Mouse (Mus musculus): Measurements from ENCODE around the gene Cacna1a. TPM values are rescaled to one million over a fixed set of nuclear protein-coding genes. Genes with fewer than 3 reads are reported as not detected.
A peak's percentile ranks its signal among the peaks of the same experiment; 100 is the strongest.

Cacna1a gene
- polyA plus RNA-seq, 1 experiment from 2014 or later, result 6.3 TPM

DNA sequence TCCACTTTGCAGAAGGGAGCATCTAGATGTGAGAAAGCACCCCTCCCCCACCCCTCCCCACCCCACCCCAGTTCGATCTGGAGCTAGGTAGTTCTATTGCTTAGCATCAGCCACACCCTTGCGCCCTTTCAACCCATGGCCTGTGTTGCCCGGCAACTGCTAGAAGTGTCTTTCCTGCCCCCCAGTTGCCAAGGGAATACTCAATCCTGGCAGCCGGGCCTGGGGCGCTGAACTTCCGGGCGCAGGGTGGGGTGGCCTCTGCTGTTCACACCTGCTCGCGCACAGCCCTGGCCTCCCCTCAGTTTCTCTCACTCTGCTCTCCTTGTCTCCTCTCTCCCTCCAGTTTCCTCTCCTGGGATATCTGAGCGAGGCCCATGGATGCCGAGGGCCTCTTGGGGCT is 31.8 kb upstream of the Cacna1a start:
- 74% methylated on average over 11 of the region's 11 CpGs for WGBS
- ATAC-seq (ENCODE audit: low FRiP score) (no peak), DNase-seq (ENCODE audit: low spot score, missing footprints) (no peak)
- Histone ChIP-seq H3K36me3 (ENCODE audit: control insufficient read depth, insufficient read depth, low read length) (no peaks in the 10 kb centered on the region), H3K4me1 (ENCODE audit: control insufficient read depth, insufficient read depth, low read length) (no peaks in the 10 kb centered on the region), H3K27ac (ENCODE audit: low read depth, low read length) (no peak overlapping the region), H3K4me3 (ENCODE audit: low read depth, low read length) (no peak overlapping the region), H3K4me2 (no peak overlapping the region), H3K9ac (ENCODE audit: low read length) (no peak overlapping the region), H3K9me3 (ENCODE audit: control insufficient read depth, low read length) (no peaks in the 10 kb centered on the region), H3K27me3 (ENCODE audit: control insufficient read depth, insufficient read depth, low read length) (no peaks in the 10 kb centered on the region)

- ATAC-seq (ENCODE audit: low FRiP score) (peak; percentile 77), DNase-seq (ENCODE audit: low spot score, missing footprints) (peak; percentile 95)
- no peak overlapping the region for H3K4me2 ChIP-seq
- WGBS, result 23% methylated on average over 20 of the region's 20 CpGs
- no peaks in the 10 kb centered on the region for H3K9me3 ChIP-seq (ENCODE audit: control insufficient read depth, low read length)
- no peak overlapping the region for H3K4me3 ChIP-seq (ENCODE audit: low read depth, low read length)
- no peaks in the 10 kb centered on the region for H3K4me1 ChIP-seq (ENCODE audit: control insufficient read depth, insufficient read depth, low read length)
- no peaks in the 10 kb centered on the region for H3K36me3 ChIP-seq (ENCODE audit: control insufficient read depth, insufficient read depth, low read length)
- H3K27me3 ChIP-seq (ENCODE audit: control insufficient read depth, insufficient read depth, low read length), result no peaks in the 10 kb centered on the region
- H3K27ac ChIP-seq (ENCODE audit: low read depth, low read length), result no peak overlapping the region
- H3K9ac ChIP-seq (ENCODE audit: low read length), result no peak overlapping the region
These were observed 30.4 kb upstream of the Cacna1a start for GRCm38 (mm10) chr8:84357631-84358371.

GRCm38 (mm10) chr8:84363428-84364134 is 24.7 kb upstream of the Cacna1a start:
- WGBS, result 14% methylated on average over 23 of the region's 23 CpGs
- Histone ChIP-seq H3K27me3 (ENCODE audit: control insufficient read depth, insufficient read depth, low read length) (no peaks in the 10 kb centered on the region), H3K4me3 (ENCODE audit: low read depth, low read length) (no peak overlapping the region), H3K36me3 (ENCODE audit: control insufficient read depth, insufficient read depth, low read length) (no peaks in the 10 kb centered on the region), H3K9me3 (ENCODE audit: control insufficient read depth, low read length) (no peaks in the 10 kb centered on the region), H3K4me1 (ENCODE audit: control insufficient read depth, insufficient read depth, low read length) (no peaks in the 10 kb centered on the region), H3K4me2 (no peak overlapping the region), H3K9ac (ENCODE audit: low read length) (no peak overlapping the region), H3K27ac (ENCODE audit: low read depth, low read length) (no peak overlapping the region)
- DNase-seq (ENCODE audit: low spot score, missing footprints), result peak; percentile 97
- no peak for ATAC-seq (ENCODE audit: low FRiP score)

DNA sequence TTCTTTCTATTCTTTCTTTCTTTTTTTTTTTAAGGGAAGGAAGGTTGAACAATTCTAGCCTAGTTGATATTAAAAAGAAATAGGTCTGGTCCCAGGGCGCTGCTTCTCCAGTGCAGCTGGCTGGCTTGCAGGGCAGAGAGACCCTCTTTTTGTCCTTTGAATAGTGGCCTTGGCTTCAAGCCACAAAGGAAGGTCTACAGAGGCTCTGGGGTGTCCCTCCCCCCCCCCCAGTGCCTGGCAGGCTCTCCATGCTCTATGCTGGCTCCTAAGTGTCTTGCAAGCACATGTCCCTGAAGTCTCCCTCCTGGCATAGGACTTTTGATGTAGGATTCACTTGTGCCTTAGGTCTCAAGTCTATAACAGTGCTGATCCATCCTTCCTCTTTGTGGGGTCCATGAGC is 23.0 kb upstream of the Cacna1a start:
- 95% methylated on average over 1 of the region's 1 CpGs for WGBS
- H3K4me3 ChIP-seq (ENCODE audit: low read depth, low read length), result no peak overlapping the region
- H3K4me1 ChIP-seq (ENCODE audit: control insufficient read depth, insufficient read depth, low read length), result no peaks in the 10 kb centered on the region
- H3K9me3 ChIP-seq (ENCODE audit: control insufficient read depth, low read length), result no peaks in the 10 kb centered on the region
- no peak overlapping the region for H3K9ac ChIP-seq (ENCODE audit: low read length)
- H3K36me3 ChIP-seq (ENCODE audit: control insufficient read depth, insufficient read depth, low read length), result no peaks in the 10 kb centered on the region
- H3K4me2 ChIP-seq, result no peak overlapping the region
- ATAC-seq (ENCODE audit: low FRiP score), result no peak
- no peaks in the 10 kb centered on the region for H3K27me3 ChIP-seq (ENCODE audit: control insufficient read depth, insufficient read depth, low read length)
- H3K27ac ChIP-seq (ENCODE audit: low read depth, low read length), result no peak overlapping the region
- peak; percentile 76 for DNase-seq (ENCODE audit: low spot score, missing footprints)

DNA sequence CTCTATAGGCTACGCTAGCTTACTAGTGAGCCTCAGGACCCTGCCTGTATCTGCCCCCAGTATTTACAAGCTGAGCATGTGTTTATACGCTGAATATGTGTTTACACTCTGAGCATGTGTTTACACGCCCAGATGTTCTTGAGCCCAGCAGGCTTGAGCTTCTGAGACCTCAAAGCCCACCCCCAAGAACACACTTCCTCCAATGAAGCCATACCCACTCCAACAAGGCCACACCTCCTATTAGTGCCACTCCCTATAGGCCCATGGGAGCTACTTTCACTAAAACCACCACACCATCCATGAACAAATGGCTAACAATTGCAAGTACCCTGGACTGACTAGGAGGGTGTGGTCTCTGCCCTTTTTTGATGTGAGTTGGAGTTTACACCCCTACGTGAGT is 17.3 kb upstream of the Cacna1a start:
- Histone ChIP-seq H3K27me3 (ENCODE audit: control insufficient read depth, insufficient read depth, low read length) (no peaks in the 10 kb centered on the region), H3K9me3 (ENCODE audit: control insufficient read depth, low read length) (no peaks in the 10 kb centered on the region), H3K4me2 (no peak overlapping the region), H3K27ac (ENCODE audit: low read depth, low read length) (no peak overlapping the region), H3K4me1 (ENCODE audit: control insufficient read depth, insufficient read depth, low read length) (no peaks in the 10 kb centered on the region), H3K4me3 (ENCODE audit: low read depth, low read length) (no peak overlapping the region), H3K36me3 (ENCODE audit: control insufficient read depth, insufficient read depth, low read length) (no peaks in the 10 kb centered on the region), H3K9ac (ENCODE audit: low read length) (no peak overlapping the region)
- DNase-seq (ENCODE audit: low spot score, missing footprints) (no peak), ATAC-seq (ENCODE audit: low FRiP score) (no peak)
- 82% methylated on average over 4 of the region's 4 CpGs for WGBS

- Histone ChIP-seq H3K27ac (ENCODE audit: low read depth, low read length) (no peak overlapping the region), H3K9ac (ENCODE audit: low read length) (no peak overlapping the region), H3K4me2 (no peak overlapping the region), H3K4me3 (ENCODE audit: low read depth, low read length) (no peak overlapping the region), H3K36me3 (ENCODE audit: control insufficient read depth, insufficient read depth, low read length) (no peaks in the 10 kb centered on the region), H3K4me1 (ENCODE audit: control insufficient read depth, insufficient read depth, low read length) (no peaks in the 10 kb centered on the region), H3K27me3 (ENCODE audit: control insufficient read depth, insufficient read depth, low read length) (no peaks in the 10 kb centered on the region), H3K9me3 (ENCODE audit: control insufficient read depth, low read length) (no peaks in the 10 kb centered on the region)
- peak; percentile 60 for DNase-seq (ENCODE audit: low spot score, missing footprints)
- WGBS, result 39% methylated on average over 5 of the region's 5 CpGs
- ATAC-seq (ENCODE audit: low FRiP score), result no peak
These were observed 13.2 kb upstream of the Cacna1a start for GRCm38 (mm10) chr8:84375038-84375437.

DNA sequence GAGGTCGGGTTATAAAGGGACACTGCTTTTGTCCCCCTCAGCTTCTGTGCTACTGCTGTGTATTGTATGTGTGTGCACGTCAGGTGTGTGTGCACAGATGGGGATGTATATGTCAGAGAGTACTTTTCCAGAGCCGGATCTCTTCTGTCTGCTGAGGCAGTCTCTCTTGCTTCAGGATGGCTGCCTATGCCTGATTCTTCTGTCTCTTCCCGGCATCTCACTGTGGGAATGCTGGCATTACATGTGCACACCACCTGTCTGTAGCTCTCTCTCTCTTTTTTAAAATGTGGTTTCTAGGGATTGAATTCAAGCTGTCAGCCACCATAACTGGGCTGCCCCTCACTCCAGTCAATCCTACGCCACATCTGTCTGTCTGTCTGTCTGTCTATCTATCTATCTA is 12.4 kb upstream of the Cacna1a start:
- Histone ChIP-seq H3K9me3 (ENCODE audit: control insufficient read depth, low read length) (no peaks in the 10 kb centered on the region), H3K9ac (ENCODE audit: low read length) (no peak overlapping the region), H3K27me3 (ENCODE audit: control insufficient read depth, insufficient read depth, low read length) (no peaks in the 10 kb centered on the region), H3K4me2 (no peak overlapping the region), H3K27ac (ENCODE audit: low read depth, low read length) (no peak overlapping the region), H3K36me3 (ENCODE audit: control insufficient read depth, insufficient read depth, low read length) (no peaks in the 10 kb centered on the region), H3K4me3 (ENCODE audit: low read depth, low read length) (no peak overlapping the region), H3K4me1 (ENCODE audit: control insufficient read depth, insufficient read depth, low read length) (no peaks in the 10 kb centered on the region)
- DNase-seq (ENCODE audit: low spot score, missing footprints) (no peak), ATAC-seq (ENCODE audit: low FRiP score) (no peak)
- 78% methylated on average over 5 of the region's 5 CpGs for WGBS

- ATAC-seq (ENCODE audit: low FRiP score) (no peak), DNase-seq (ENCODE audit: low spot score, missing footprints) (peak; percentile 57)
- Histone ChIP-seq H3K27ac (ENCODE audit: low read depth, low read length) (no peak overlapping the region), H3K9ac (ENCODE audit: low read length) (no peak overlapping the region), H3K4me3 (ENCODE audit: low read depth, low read length) (no peak overlapping the region), H3K9me3 (ENCODE audit: control insufficient read depth, low read length) (no peaks in the 10 kb centered on the region), H3K4me2 (no peak overlapping the region), H3K27me3 (ENCODE audit: control insufficient read depth, insufficient read depth, low read length) (no peaks in the 10 kb centered on the region), H3K36me3 (ENCODE audit: control insufficient read depth, insufficient read depth, low read length) (no peaks in the 10 kb centered on the region), H3K4me1 (ENCODE audit: control insufficient read depth, insufficient read depth, low read length) (no peaks in the 10 kb centered on the region)
- 78% methylated on average over 6 of the region's 6 CpGs for WGBS
These were observed 11.7 kb upstream of the Cacna1a start for GRCm38 (mm10) chr8:84376564-84376963.

- no peak overlapping the region for H3K27ac ChIP-seq (ENCODE audit: low read depth, low read length)
- no peak overlapping the region for H3K9ac ChIP-seq (ENCODE audit: low read length)
- H3K4me3 ChIP-seq (ENCODE audit: low read depth, low read length), result no peak overlapping the region
- ATAC-seq (ENCODE audit: low FRiP score) (no peak), DNase-seq (ENCODE audit: low spot score, missing footprints) (no peak)
- no peaks in the 10 kb centered on the region for H3K36me3 ChIP-seq (ENCODE audit: control insufficient read depth, insufficient read depth, low read length)
- H3K27me3 ChIP-seq (ENCODE audit: control insufficient read depth, insufficient read depth, low read length), result no peaks in the 10 kb centered on the region
- H3K4me1 ChIP-seq (ENCODE audit: control insufficient read depth, insufficient read depth, low read length), result no peaks in the 10 kb centered on the region
- no peaks in the 10 kb centered on the region for H3K9me3 ChIP-seq (ENCODE audit: control insufficient read depth, low read length)
- WGBS, result 86% methylated on average over 7 of the region's 7 CpGs
- no peak overlapping the region for H3K4me2 ChIP-seq
These were observed 6.6 kb upstream of the Cacna1a start for GRCm38 (mm10) chr8:84381676-84382075.
